Comparison of ENCODE assay signal across 9 mouse cellular contexts in genomic region chr14:26459516-26459915, GRCm38 (mm10).
DNase-seq lines count a peak whose midpoint lies in the region; ATAC-seq and TF ChIP-seq lines count a peak whose summit lies in the region.
"Had no signal": no experiment of that assay in that cellular context is flagged by ENCODE, and none has a peak within 500 bp of the region (broad histone marks: within the 10 kb centered on the region; RNA-seq: fewer than 3 reads in every experiment).

No protein-coding gene starts in this region.

- H3K9me3 ChIP-seq in liver, embryonic 14.5 days (ENCODE audit: control insufficient read depth, low read length) = no peaks in the 10 kb centered on the region
- no peaks in the 10 kb centered on the region for H3K9me3 ChIP-seq in liver, embryonic 12.5 days (replicated peaks)
- H3K9me3 ChIP-seq in lung, postnatal 0 days (ENCODE audit: low read length) = no peaks in the 10 kb centered on the region
- no peaks in the 10 kb centered on the region for H3K9me3 ChIP-seq in limb, embryonic 10.5 days (replicated peaks)
- H3K9me3 ChIP-seq: embryonic facial prominence, embryonic 15.5 days had no signal

- no peak overlapping the region for H3K9ac ChIP-seq in liver, embryonic 14.5 days (replicated peaks)
- no peak overlapping the region for H3K9ac ChIP-seq in liver, embryonic 12.5 days
- H3K9ac ChIP-seq in lung, postnatal 0 days (replicated peaks; ENCODE audit: low read depth) = no peak overlapping the region
- H3K9ac ChIP-seq: embryonic facial prominence, embryonic 15.5 days had no signal

- TF ChIP-seq EP300 in liver, embryonic 14.5 days (IDR thresholded peaks at IDR 0.05; ENCODE audit: low read depth) = no peak
- no peak for TF ChIP-seq EP300 in lung, postnatal 0 days (IDR thresholded peaks at IDR 0.05)

- TF ChIP-seq CTCF in liver, embryonic 14.5 days (IDR thresholded peaks at IDR 0.05; ENCODE audit: low read depth) = peak; percentile 9; the same call in 1 of the 2 replicates
- peak; percentile 52 for TF ChIP-seq CTCF in lung, postnatal 0 days (IDR thresholded peaks at IDR 0.05)

- H3K4me2 ChIP-seq in liver, embryonic 14.5 days (ENCODE audit: low read depth) = no peak overlapping the region
- no peak overlapping the region for H3K4me2 ChIP-seq in liver, embryonic 12.5 days
- H3K4me2 ChIP-seq in lung, postnatal 0 days (replicated peaks; ENCODE audit: low read depth, low read length) = no peak overlapping the region
- H3K4me2 ChIP-seq: embryonic facial prominence, embryonic 15.5 days had no signal

- H3K27me3 ChIP-seq in liver, embryonic 14.5 days (ENCODE audit: control insufficient read depth, insufficient read depth, low read length) = no peaks in the 10 kb centered on the region
- no peaks in the 10 kb centered on the region for H3K27me3 ChIP-seq in liver, embryonic 12.5 days (replicated peaks)
- no peaks in the 10 kb centered on the region for H3K27me3 ChIP-seq in lung, postnatal 0 days (replicated peaks; ENCODE audit: insufficient read depth, low read length)
- H3K27me3 ChIP-seq in limb, embryonic 10.5 days (ENCODE audit: low read depth, poor library complexity, severe bottlenecking) = no peaks in the 10 kb centered on the region
- H3K27me3 ChIP-seq: embryonic facial prominence, embryonic 15.5 days had no signal

- peak; percentile 23 to 39 for DNase-seq in frontal cortex, postnatal 36 days (ENCODE audit: low spot score in 2 of 2)
- DNase-seq in liver, embryonic 14.5 days (ENCODE audit: low read depth in 3 of 3, low spot score in 3 of 3) = no peak
- peak; percentile 64 for DNase-seq in NIH3T3 (ENCODE audit: low read depth)
- peak; percentile 49 for DNase-seq in lung, postnatal 0 days (ENCODE audit: low spot score)
- no peak for DNase-seq in limb, embryonic 10.5 days (ENCODE audit: low spot score)

- H3K27ac ChIP-seq in liver, embryonic 14.5 days = no peak overlapping the region
- H3K27ac ChIP-seq in liver, embryonic 12.5 days = no peak overlapping the region
- H3K27ac ChIP-seq in lung, postnatal 0 days (ENCODE audit: low read length) = no peak overlapping the region
- no peak overlapping the region for H3K27ac ChIP-seq in limb, embryonic 10.5 days
- H3K27ac ChIP-seq: embryonic facial prominence, embryonic 15.5 days had no signal

- peaks cover 10% of the 10 kb centered on the region for H3K36me3 ChIP-seq in liver, embryonic 14.5 days (replicated peaks; ENCODE audit: control insufficient read depth, insufficient read depth, low read depth)
- H3K36me3 ChIP-seq in liver, embryonic 12.5 days = peaks cover 62% of the 10 kb centered on the region
- H3K36me3 ChIP-seq in lung, postnatal 0 days (ENCODE audit: insufficient read depth, low read length) = no peaks in the 10 kb centered on the region; the same call in 1 of the 2 replicates
- H3K36me3 ChIP-seq in limb, embryonic 10.5 days = peaks cover 55% of the 10 kb centered on the region

- no peak overlapping the region for H3K4me3 ChIP-seq in liver, embryonic 14.5 days (ENCODE audit: insufficient read depth in 1 of 2, low read depth in 2 of 2, low read length in 2 of 2)
- H3K4me3 ChIP-seq in liver, embryonic 12.5 days = no peak overlapping the region
- H3K4me3 ChIP-seq in lung, postnatal 0 days (ENCODE audit: low read depth, low read length) = no peak overlapping the region
- H3K4me3 ChIP-seq in limb, embryonic 10.5 days = no peak overlapping the region
- H3K4me3 ChIP-seq: embryonic facial prominence, embryonic 15.5 days had no signal

- no peaks in the 10 kb centered on the region for H3K4me1 ChIP-seq in liver, embryonic 14.5 days (replicated peaks; ENCODE audit: control insufficient read depth in 2 of 2, insufficient read depth in 2 of 2, low read length in 1 of 2)
- H3K4me1 ChIP-seq in liver, embryonic 12.5 days = peaks cover 13% of the 10 kb centered on the region; the same call in 1 of the 2 replicates
- no peaks in the 10 kb centered on the region for H3K4me1 ChIP-seq in lung, postnatal 0 days (ENCODE audit: insufficient read depth, low read depth, low read length)
- no peaks in the 10 kb centered on the region for H3K4me1 ChIP-seq in limb, embryonic 10.5 days
- H3K4me1 ChIP-seq: embryonic facial prominence, embryonic 15.5 days had no signal

- no peak for ATAC-seq in frontal cortex, adult (ENCODE audit: low TSS enrichment)
- no peak for ATAC-seq in liver, embryonic 14.5 days (ENCODE audit: insufficient read depth)
- ATAC-seq in liver, embryonic 12.5 days = no peak
- ATAC-seq in lung, postnatal 0 days = no peak
- ATAC-seq in cerebellum, adult (ENCODE audit: insufficient number of reproducible peaks, low FRiP score, low TSS enrichment) = no peak

Comparison
In these comparisons a context has a peak if more than half of its experiments do, and no peak if none do; other contexts are left out.
1. DNase-seq: peak in frontal cortex, postnatal 36 days (2 of 2), NIH3T3 (single experiment) and lung, postnatal 0 days (single experiment); none in liver, embryonic 14.5 days (0 of 3) and limb, embryonic 10.5 days (single experiment).